Mouse (Mus musculus) midbrain, embryonic 13.5 days (tissue): ENCODE measurements around the gene Gm21969. TPM values are rescaled to one million over a fixed set of nuclear protein-coding genes. Genes with fewer than 3 reads are reported as not detected.

Source experiments
- ATAC-seq: fragments of 200-750 bp; cut with Nextera tagmentation; 2 replicates; pipeline ENCODE4 v1.8.0; 2017; ENCODE audit warnings: mild to moderate bottlenecking, moderate TSS enrichment, moderate library complexity
- H3K27ac ChIP-seq: fragments of 300-500 bp; sonication (generic); 2 replicates; pipeline ENCODE4 v1.5.1; 2015; ENCODE audit warnings: inconsistent platforms, mild to moderate bottlenecking, moderate library complexity
- H3K27me3 ChIP-seq: fragments of 300-500 bp; sonication (generic); 2 replicates; pipeline ENCODE4 v1.6.1; 2015; ENCODE audit warnings: mild to moderate bottlenecking, inconsistent platforms
- H3K36me3 ChIP-seq: fragments of 300-500 bp; sonication (generic); 2 replicates; pipeline ENCODE4 v1.6.1; 2015; ENCODE audit warnings: mild to moderate bottlenecking, inconsistent platforms
- H3K4me1 ChIP-seq: fragments of 300-500 bp; sonication (generic); replicated peaks from 2 replicates; pipeline ENCODE4 v1.6.1; 2015; ENCODE audit warnings: inconsistent platforms
- H3K4me2 ChIP-seq: fragments of 300-500 bp; sonication (generic); replicated peaks from 2 replicates; pipeline ENCODE4 v1.6.1; 2015; ENCODE audit warnings: moderate library complexity, mild to moderate bottlenecking, inconsistent platforms
- H3K4me3 ChIP-seq: fragments of 300-500 bp; sonication (generic); replicated peaks from 2 replicates; pipeline ENCODE4 v1.5.1; 2015; ENCODE audit warnings: mild to moderate bottlenecking, inconsistent platforms
- H3K9ac ChIP-seq: fragments of 300-500 bp; sonication (generic); replicated peaks from 2 replicates; pipeline ENCODE4 v1.6.1; 2015; ENCODE audit warnings: mild to moderate bottlenecking, inconsistent platforms
- H3K9me3 ChIP-seq: fragments of 300-500 bp; sonication (generic); 2 replicates; pipeline ENCODE4 v1.6.1; 2016; ENCODE audit warnings: mild to moderate bottlenecking, inconsistent platforms
- WGBS: fragments of 180-500 bp; shearing (Covaris S2); methylation state at CpG from one replicate; pipeline ENCODE4 v1.1.7; 2015; 5-methylcytosine and 5-hydroxymethylcytosine counted together
- polyA plus RNA-seq: library from polyadenylated mRNA; unstranded; fragments of >200 nt; fragmentation: Nextera tagmentation; extraction: Ambion mirVana; gene quantifications from 2 replicates; pipeline ENCODE4 v1.2.1, GENCODE M21; 2015

Gm21969 gene
- not detected in 2 replicates for polyA plus RNA-seq

DNA sequence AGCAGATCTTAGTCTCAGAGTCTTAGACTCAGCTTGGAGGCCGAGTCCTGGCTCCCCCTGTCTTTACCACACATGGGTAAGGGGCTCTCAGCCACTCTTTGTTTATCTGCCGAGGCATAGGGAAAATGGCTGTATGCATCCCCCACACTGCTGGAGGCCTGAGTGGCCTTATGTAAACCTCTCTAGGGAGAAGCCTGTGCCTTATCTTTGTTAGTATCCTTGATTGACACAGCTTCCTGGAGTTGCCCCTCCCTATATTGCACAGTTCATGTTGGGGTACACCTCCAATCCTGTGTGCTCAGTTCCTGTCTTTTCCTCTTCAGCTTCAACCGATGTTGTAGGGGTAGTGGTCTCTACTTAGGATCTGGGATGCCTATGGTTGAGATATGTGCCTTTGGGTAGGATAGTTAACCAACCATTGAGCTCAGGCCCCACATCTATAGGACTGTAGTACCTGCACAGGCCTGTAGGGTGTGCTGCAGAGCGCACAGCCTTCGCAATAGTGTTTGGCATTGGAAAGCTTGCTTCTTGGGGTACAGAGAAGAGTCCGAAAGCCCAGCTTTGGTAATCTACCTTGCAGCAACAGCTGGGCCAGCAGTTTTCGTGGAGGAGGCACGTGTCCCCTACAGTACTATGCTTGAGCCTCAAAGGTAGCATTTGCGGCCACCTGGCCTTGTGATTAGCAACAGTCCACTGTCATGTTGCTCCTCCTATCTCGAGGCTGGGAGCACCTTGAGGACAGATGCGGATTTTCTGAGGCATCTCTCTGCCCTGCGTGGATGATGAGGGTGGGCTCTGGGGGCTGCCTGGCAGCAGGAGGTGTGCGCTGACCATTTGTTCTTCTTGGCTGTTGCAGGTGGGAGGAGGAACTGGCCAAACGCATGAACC, at the start of gene Gm21969:
Gene Gm21969 (plus strand): TSS at position 830 of the 888 bp plus-strand sequence.
- no peak for ATAC-seq
- 52% methylated on average over 14 of the region's 14 CpGs for WGBS
- H3K9ac ChIP-seq: no peak within 1 kb of the TSS
- H3K9me3 ChIP-seq: no peaks in the 10 kb centered on the region
- H3K27ac ChIP-seq: no peak within 1 kb of the TSS
- H3K4me3 ChIP-seq: no peak within 1 kb of the TSS
- H3K27me3 ChIP-seq: no peaks in the 10 kb centered on the region
- H3K36me3 ChIP-seq: peaks cover 18% of the 10 kb centered on the region; the same call in 1 of the 2 replicates
- peaks cover 41% of the 10 kb centered on the region for H3K4me1 ChIP-seq
- no peak within 1 kb of the TSS for H3K4me2 ChIP-seq

DNA sequence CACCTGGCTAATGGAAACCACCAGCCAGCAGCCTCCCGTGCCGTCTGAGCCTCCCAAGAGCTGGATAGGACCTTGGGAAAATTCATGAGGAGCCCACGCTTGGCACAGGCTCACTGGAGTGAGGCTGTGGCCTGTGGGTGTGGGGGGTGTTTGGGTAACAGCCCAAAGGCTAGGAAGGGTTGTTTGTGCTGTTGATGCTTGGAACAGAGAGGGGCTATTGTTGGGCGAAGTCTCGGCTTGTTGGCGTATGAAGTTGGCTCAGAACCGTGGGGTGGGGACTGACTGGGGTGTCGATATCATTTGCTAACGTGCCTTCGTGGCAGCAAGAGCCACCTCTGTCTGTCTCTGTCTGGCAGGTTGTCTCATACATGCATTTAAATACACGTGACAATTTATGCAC, 47.8 kb upstream of the Gm21969 start:
- 87% methylated on average over 11 of the region's 11 CpGs for WGBS
- no peak for ATAC-seq

DNA sequence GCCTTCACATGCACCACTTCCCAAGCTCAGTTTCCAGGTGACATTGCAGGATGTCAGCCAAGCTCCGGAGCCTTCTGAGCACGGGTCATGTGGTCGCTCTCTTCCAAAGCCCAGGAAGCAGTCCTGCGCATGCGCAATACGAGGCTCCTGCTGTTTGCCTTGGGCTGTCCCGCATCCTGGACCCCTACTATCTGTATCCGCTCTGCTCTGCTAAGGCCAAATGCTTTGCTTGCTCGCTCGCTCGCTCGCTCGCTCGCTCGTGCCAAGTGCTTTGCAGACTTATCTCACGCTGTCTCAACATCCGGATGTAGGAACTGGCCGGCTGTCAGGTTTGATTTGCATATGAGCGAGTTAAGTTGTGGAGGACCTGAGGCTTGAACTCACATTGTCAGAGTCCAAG, 47.0 kb upstream of the Gm21969 start:
- H3K4me1 ChIP-seq: no peaks in the 10 kb centered on the region
- no peaks in the 10 kb centered on the region for H3K36me3 ChIP-seq
- H3K27ac ChIP-seq: no peak overlapping the region
- no peak overlapping the region for H3K9ac ChIP-seq
- H3K9me3 ChIP-seq: no peaks in the 10 kb centered on the region
- no peak overlapping the region for H3K4me2 ChIP-seq
- H3K4me3 ChIP-seq: no peak overlapping the region
- H3K27me3 ChIP-seq: no peaks in the 10 kb centered on the region
- ATAC-seq: no peak
- 79% methylated on average over 19 of the region's 19 CpGs for WGBS

More for the DNA sequence above, 47.8 kb upstream of the Gm21969 start:
- H3K4me2 ChIP-seq: no peak overlapping the region
- no peaks in the 10 kb centered on the region for H3K4me1 ChIP-seq
- no peak overlapping the region for H3K27ac ChIP-seq
- H3K4me3 ChIP-seq: no peak overlapping the region
- no peak overlapping the region for H3K9ac ChIP-seq
- H3K27me3 ChIP-seq: no peaks in the 10 kb centered on the region
- H3K9me3 ChIP-seq: no peaks in the 10 kb centered on the region
- H3K36me3 ChIP-seq: no peaks in the 10 kb centered on the region

DNA sequence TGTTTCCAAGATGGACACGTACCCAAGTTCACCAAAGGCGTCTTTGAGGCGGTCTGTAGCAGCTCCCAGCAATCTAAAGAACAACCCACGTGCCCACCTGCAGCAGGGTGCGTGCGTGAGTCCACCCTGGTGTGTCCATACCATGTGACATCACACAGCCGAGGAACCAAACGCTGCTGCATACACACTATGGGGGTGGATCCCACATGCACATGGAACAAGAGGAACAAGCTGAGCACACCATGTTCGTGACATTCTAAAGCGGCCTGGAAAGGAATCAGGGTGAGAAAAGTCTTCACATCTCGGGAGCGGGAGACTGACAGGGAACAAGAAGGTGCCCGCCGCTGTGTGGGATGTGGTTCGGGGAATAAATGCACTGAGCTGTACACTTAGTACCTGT, 34.6 kb upstream of the Gm21969 start:
- H3K4me2 ChIP-seq: no peak overlapping the region
- H3K27ac ChIP-seq: no peak overlapping the region
- no peak overlapping the region for H3K9ac ChIP-seq
- H3K4me1 ChIP-seq: no peaks in the 10 kb centered on the region
- no peak for ATAC-seq
- H3K4me3 ChIP-seq: no peak overlapping the region
- peaks cover 21% of the 10 kb centered on the region for H3K27me3 ChIP-seq
- 85% methylated on average over 15 of the region's 15 CpGs for WGBS
- no peaks in the 10 kb centered on the region for H3K36me3 ChIP-seq
- H3K9me3 ChIP-seq: no peaks in the 10 kb centered on the region

DNA sequence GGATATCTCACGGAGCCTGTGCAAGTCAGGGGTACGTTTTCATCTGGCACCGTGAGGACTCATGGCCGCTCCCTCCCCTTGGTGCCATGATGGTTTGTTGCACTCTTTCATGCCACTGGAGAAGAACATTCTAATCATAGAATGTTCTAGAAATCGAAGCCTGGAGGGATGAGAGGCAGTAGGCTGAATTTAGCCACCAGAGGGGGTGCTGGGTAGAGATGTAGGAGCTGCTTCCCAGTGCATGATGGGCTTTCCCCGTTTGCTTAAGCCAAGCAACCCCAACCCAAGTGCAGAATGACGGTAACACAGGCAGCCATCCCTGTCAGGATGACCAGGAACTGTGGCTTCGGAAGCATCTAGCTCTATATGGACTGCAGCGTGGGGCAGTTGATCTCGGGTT, 32.2 kb upstream of the Gm21969 start:
- peaks cover 22% of the 10 kb centered on the region for H3K27me3 ChIP-seq
- no peak overlapping the region for H3K4me3 ChIP-seq
- H3K27ac ChIP-seq: no peak overlapping the region
- no peak overlapping the region for H3K4me2 ChIP-seq
- H3K9ac ChIP-seq: no peak overlapping the region
- H3K4me1 ChIP-seq: peaks cover 10% of the 10 kb centered on the region
- H3K9me3 ChIP-seq: no peaks in the 10 kb centered on the region
- no peak for ATAC-seq
- no peaks in the 10 kb centered on the region for H3K36me3 ChIP-seq
- WGBS: 82% methylated on average over 10 of the region's 10 CpGs

DNA sequence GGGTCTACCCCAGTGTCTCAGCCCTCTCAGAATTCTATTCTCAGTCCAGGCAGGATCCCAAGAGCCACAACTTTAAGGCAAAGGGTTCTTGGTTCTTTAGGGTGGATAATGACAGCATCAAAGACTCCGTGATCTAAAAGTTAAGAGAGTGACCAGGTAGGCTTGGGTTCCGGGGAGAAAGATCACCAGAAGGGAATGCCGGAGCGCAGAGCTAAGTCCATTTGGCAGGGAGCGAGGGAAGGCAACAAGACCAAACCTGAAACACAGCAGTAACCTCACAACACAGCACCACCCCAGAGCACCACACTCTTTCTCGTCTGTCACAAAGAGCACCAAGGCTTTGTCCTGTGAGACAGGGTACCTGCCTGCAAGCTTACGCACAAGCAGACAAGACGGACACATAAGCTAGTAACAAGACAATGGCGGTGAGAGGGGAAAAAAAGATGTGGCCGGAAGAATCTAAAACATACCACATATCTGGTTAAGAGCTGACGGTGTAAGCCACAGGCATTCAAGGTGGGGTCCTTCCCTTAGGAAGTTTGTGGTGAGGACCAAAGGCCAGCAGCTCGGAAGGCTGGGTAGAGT, 30.0 kb upstream of the Gm21969 start:
- ATAC-seq: no peak
- H3K27me3 ChIP-seq: peaks cover 20% of the 10 kb centered on the region
- H3K4me3 ChIP-seq: no peak overlapping the region
- H3K4me2 ChIP-seq: no peak overlapping the region
- peaks cover 28% of the 10 kb centered on the region for H3K4me1 ChIP-seq
- H3K36me3 ChIP-seq: no peaks in the 10 kb centered on the region
- 86% methylated on average over 12 of the region's 12 CpGs for WGBS
- H3K9me3 ChIP-seq: no peaks in the 10 kb centered on the region
- 0 out of 2 replicates have a peak overlapping the region, but pooled peaks have one; percentile 6 for H3K27ac ChIP-seq
- H3K9ac ChIP-seq: no peak overlapping the region

DNA sequence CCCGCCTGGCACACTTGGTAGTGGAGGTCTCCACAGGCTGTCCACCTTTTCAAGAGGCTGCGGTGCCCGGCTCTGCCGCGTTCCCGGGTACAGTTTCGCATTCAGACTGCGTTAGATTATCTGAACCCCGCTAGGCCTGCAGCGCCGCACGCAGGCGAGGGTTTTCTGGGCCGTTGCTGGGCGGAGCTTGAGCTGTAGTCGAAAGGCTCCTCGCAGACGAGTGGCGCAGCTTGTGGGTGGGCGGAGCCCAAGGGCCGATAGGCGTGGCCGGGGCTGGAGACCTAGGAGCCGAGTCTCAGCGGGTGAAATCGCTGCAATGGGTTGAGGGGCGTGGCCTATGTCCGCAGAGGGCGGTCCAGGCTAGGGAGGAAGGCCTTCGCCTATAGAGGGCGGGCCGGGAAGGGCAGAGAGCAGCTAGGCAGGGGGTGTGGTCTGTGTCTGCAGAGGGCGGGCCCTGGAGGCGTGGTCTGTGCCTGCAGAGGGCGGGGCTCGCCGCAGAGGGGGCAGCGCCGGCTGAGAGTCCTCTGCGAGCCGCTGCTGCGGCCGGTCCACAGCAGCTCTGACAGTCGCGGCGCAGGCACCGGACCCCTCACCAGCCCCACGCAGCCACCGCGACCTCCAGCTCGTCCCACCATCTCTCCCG, 28.7 kb upstream of the Gm21969 start:
- H3K4me1 ChIP-seq: peaks cover 29% of the 10 kb centered on the region
- H3K9me3 ChIP-seq: no peaks in the 10 kb centered on the region
- ATAC-seq: peak; percentile 94
- H3K27ac ChIP-seq: peak overlapping the region; percentile 88
- peak overlapping the region; percentile 76 for H3K4me3 ChIP-seq
- H3K4me2 ChIP-seq: peak overlapping the region; percentile 97
- 1% methylated on average over 46 of the region's 52 CpGs for WGBS
- peaks cover 20% of the 10 kb centered on the region for H3K27me3 ChIP-seq
- no peaks in the 10 kb centered on the region for H3K36me3 ChIP-seq
- H3K9ac ChIP-seq: peak overlapping the region; percentile 86

DNA sequence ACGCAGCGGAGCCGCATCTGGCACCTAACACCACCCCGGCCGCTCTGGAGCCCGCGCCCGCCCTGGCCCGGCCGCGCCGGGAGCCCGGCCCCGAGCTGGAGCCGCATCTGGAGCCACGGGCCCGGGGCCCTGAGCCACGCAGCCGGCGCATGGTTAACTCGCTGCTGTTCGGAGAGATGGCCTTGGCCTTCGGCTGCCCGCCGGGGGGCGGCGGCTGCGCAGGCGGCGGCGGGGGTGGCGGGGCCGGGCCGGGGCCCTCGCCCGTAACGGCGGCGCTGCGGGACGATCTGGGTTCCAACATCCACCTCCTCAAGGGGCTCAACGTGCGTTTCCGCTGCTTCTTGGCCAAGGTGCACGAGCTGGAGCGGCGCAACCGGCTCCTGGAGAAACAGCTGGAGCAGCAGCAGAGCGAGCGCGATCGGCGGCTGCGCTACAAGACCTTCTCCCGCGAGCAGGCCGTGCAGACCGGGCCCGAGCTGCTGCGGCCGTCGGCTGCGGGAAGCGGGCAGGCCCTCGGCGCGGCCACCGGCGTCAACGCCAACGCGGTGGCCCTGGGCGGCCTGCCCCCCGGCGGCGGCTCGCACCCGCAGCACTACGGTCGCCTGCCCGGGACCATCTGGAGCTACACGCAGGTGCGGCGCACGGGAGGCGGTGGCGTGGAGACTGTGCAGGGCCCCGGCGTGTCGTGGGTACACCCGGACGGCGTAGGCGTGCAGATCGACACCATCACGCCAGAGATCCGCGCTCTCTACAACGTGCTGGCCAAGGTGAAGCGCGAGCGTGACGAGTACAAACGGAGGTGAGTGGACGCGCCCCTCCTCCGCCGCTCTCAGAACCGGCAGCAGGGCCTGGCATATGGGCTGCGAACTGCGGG, 27.9 kb upstream of the Gm21969 start:
- no peaks in the 10 kb centered on the region for H3K9me3 ChIP-seq
- peaks cover 36% of the 10 kb centered on the region for H3K4me1 ChIP-seq
- peak; percentile 80 for ATAC-seq
- H3K36me3 ChIP-seq: no peaks in the 10 kb centered on the region
- H3K4me2 ChIP-seq: peak overlapping the region; percentile 97
- WGBS: under 1% methylated on average over 86 of the region's 111 CpGs
- peak overlapping the region; percentile 86 for H3K9ac ChIP-seq
- H3K4me3 ChIP-seq: peak overlapping the region; percentile 76
- H3K27me3 ChIP-seq: peaks cover 20% of the 10 kb centered on the region
- H3K27ac ChIP-seq: peak overlapping the region; percentile 88

DNA sequence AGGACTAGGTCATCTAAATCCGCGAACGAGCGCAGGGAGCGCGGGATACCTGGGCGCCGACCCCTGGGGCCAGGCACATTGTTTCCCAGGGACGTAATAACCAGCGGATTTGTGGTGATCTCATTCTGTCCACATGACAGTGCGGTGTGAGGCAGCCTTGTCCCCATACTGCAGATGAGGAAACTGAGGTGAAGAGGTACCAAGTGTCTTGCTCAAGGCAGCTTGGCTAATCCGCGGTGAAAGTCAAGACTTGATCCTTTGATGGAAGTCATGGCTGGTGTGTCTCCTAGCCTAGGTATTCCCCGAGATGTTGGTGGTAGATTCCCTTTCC, 27.3 kb upstream of the Gm21969 start:
- Histone ChIP-seq H3K36me3 (no peaks in the 10 kb centered on the region), H3K4me1 (peaks cover 42% of the 10 kb centered on the region), H3K27me3 (peaks cover 20% of the 10 kb centered on the region), H3K9me3 (no peaks in the 10 kb centered on the region), H3K9ac (peak overlapping the region; percentile 86), H3K27ac (peak overlapping the region; percentile 88), H3K4me2 (peak overlapping the region; percentile 97), H3K4me3 (peak overlapping the region; percentile 76)
- 8% methylated on average over 14 of the region's 14 CpGs for WGBS
- ATAC-seq: no peak

DNA sequence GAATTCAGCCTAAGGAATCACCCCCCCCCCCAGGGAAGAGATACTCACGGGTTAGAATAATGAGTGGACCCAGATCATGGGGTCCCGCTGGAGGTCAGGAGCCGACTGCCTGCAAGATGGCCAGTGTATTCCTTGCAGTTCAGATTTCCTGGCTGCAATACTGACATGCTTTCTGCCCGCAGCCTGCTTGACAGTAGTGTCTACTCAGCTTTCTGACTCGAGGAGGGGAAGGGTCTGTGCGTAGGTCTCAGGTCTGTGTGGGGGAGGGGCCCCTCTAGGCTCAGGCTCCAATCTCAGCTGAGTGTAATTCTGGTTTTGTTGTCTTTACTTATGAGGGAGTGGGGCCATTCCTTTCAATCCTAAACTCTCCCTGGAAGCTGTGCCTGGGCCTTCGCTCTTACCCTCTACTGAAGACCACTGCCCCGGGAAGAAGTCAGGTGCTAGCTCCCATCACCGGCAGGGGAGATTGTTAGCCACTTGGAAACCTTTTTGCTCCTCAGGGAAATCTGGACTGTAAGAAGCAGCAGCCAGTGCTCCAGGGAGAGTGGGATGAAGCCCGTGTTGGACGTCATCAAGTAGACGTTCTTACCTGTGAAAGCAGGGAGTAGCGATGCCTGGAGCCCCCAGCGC, 26.6 kb upstream of the Gm21969 start:
- Histone ChIP-seq H3K27me3 (peaks cover 20% of the 10 kb centered on the region), H3K9me3 (no peaks in the 10 kb centered on the region), H3K36me3 (no peaks in the 10 kb centered on the region), H3K4me2 (peak overlapping the region; percentile 97), H3K4me1 (peaks cover 50% of the 10 kb centered on the region), H3K9ac (peak overlapping the region; percentile 49), H3K4me3 (peak overlapping the region; percentile 76), H3K27ac (no peak overlapping the region)
- no peak for ATAC-seq
- WGBS: 57% methylated on average over 14 of the region's 14 CpGs

DNA sequence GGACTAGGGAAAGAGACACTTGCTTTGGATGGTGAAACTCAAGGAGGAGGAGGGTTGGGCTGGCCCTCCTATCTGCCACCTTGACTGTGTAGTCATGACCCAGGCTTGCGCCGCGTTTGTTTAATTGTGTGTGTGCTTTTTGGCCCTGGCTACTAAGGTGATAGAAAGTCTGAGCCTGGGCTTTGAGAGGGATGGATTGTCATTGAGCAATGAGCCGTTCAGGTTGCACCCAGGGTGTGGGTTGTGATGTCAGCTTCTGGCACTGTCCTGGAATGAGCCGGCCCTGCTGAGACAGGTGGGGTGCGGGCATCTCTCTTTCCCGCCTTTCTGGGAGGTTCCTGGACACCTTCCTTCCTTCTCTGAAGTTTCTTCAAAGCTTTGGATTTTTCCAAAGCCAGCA, 26.0 kb upstream of the Gm21969 start:
- H3K4me2 ChIP-seq: peak overlapping the region; percentile 97
- WGBS: 92% methylated on average over 7 of the region's 7 CpGs
- H3K9ac ChIP-seq: peak overlapping the region; percentile 49; the same call in 1 of the 2 replicates
- H3K4me3 ChIP-seq: peak overlapping the region; percentile 76
- peaks cover 16% of the 10 kb centered on the region for H3K27me3 ChIP-seq
- no peak overlapping the region for H3K27ac ChIP-seq
- H3K4me1 ChIP-seq: peaks cover 55% of the 10 kb centered on the region
- no peaks in the 10 kb centered on the region for H3K36me3 ChIP-seq
- no peaks in the 10 kb centered on the region for H3K9me3 ChIP-seq
- ATAC-seq: no peak
